Mouse (Mus musculus): ENCODE results near the gene Becn1. TPM values are rescaled to one million over a fixed set of nuclear protein-coding genes. Genes with fewer than 3 reads are reported as not detected.

Gene Becn1
- total and polyA plus RNA-seq, 2 experiments from 2014 or later, result 95.3 to 145 TPM

DNA sequence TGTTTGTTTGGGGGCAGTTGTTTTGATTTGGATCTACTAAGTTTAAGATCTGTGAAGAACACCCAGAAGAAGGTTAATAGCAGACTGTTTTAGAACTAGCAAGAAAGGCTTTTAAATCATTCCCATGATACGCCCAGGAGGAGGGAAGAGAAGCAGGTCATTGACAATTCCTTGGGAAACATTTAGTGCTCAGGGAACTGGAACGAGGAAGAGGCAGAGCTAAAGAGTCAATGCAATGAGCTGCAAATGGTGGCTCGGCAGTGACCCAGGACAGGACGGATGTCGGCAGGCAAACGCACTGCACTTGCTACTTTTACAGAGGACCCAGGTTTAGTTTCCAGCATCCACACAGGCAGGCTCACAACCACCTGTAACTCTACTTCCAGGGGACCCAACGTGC is 21.2 kb downstream of the Becn1 start:
- Histone ChIP-seq H3K4me1 (ENCODE audit: insufficient read depth, low read length) (peaks cover 18% of the 10 kb centered on the region), H3K9ac (replicated peaks; ENCODE audit: low read length) (no peak overlapping the region), H3K4me2 (ENCODE audit: low read depth, low read length) (no peak overlapping the region), H3K27ac (no peak overlapping the region), H3K27me3 (ENCODE audit: insufficient read depth, low read length) (no peaks in the 10 kb centered on the region), H3K9me3 (ENCODE audit: low read length) (no peaks in the 10 kb centered on the region), H3K4me3 (ENCODE audit: low read length) (no peak overlapping the region), H3K36me3 (ENCODE audit: insufficient read depth, low read length) (no peaks in the 10 kb centered on the region)
- ATAC-seq (no peak), DNase-seq (ENCODE audit: low spot score) (no peak)
- no peak for TF ChIP-seq CTCF (IDR thresholded peaks at IDR 0.05; ENCODE audit: low read depth)
- WGBS, result 42% methylated on average over 7 of the region's 7 CpGs

GRCm38 (mm10) chr11:101279193-101279569 is 22.9 kb downstream of the Becn1 start:
- no peak for TF ChIP-seq CTCF (IDR thresholded peaks at IDR 0.05; ENCODE audit: low read depth)

DNA sequence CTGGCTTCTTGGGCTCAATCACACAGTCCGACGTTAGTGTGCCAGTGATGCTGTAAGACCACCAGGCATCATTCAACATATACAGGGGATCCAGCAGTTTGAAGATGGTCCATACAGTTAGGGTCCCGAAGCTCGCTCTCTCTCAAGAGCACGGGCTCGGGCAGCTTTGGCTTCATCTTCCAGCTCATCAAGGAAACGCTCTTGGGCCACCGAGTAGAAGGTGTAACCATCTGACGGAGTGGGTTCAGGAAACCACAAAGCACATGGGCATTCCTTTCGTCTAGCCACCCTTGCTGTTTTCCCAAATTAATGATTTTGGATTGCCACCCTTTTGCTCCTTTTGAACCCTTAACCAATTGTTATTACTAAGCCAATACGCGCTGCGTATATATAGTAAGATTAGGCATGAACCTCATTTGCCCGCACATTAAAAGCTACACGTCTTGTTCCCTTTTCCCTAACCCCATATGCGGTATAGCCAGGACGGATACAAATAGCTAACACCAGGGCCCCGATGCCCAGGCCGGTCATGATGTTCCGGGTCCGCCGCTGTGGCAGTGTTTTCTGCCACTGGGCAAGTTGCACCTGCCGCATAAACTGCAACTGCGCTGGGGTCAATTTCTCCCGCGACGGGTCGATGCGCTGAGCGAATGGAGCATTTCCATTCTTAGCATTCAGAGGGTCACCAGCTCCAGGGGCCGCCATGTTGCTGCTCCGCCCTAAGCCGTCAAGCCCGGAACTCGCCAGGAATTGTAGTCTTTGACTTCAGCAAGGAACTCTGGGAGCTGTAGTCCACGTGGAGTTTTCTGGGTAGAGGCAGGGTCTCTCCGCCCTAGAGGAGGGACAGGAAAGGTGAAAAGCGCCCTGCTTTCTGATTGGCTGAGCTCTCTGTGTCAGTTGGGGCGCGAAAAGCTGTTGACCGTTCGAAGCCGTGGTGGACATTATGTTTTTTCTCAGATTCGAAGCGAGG is 23.6 kb downstream of the Becn1 start, which contains the start of the genes Cntd1 and Coa3:
Cntd1 (plus strand) TSS at position 790 of the 970 bp plus-strand sequence.
Coa3 (minus strand) TSS at position 892 of the 970 bp plus-strand sequence.
- H3K9me3 ChIP-seq (ENCODE audit: low read length), result no peaks in the 10 kb centered on the region
- peak within 1 kb of the TSS; percentile 77 for H3K9ac ChIP-seq (replicated peaks; ENCODE audit: low read length)
- H3K4me2 ChIP-seq (ENCODE audit: low read depth, low read length), result peak within 1 kb of the TSS; percentile 69
- peak within 1 kb of the TSS; percentile 65 for H3K4me3 ChIP-seq (ENCODE audit: low read length)
- TF ChIP-seq CTCF (IDR thresholded peaks at IDR 0.05; ENCODE audit: low read depth), result peak; percentile 46
- peaks cover 18% of the 10 kb centered on the region for H3K4me1 ChIP-seq (ENCODE audit: insufficient read depth, low read length)
- no peaks in the 10 kb centered on the region for H3K27me3 ChIP-seq (ENCODE audit: insufficient read depth, low read length)
- H3K27ac ChIP-seq, result peak within 1 kb of the TSS; percentile 71; the same call in 1 of the 2 replicates
- DNase-seq (ENCODE audit: low spot score) (peak; percentile 96), ATAC-seq (peak; percentile 97)
- no peaks in the 10 kb centered on the region for H3K36me3 ChIP-seq (ENCODE audit: insufficient read depth, low read length)
- 11% methylated on average over 45 of the region's 45 CpGs for WGBS

More at GRCm38 (mm10) chr11:101279193-101279569, 22.9 kb downstream of the Becn1 start:
- Histone ChIP-seq H3K4me2 (ENCODE audit: low read depth, low read length) (peak overlapping the region; percentile 69), H3K27me3 (ENCODE audit: insufficient read depth, low read length) (no peaks in the 10 kb centered on the region), H3K36me3 (ENCODE audit: insufficient read depth, low read length) (no peaks in the 10 kb centered on the region), H3K4me3 (ENCODE audit: low read length) (peak overlapping the region; percentile 65), H3K9me3 (ENCODE audit: low read length) (no peaks in the 10 kb centered on the region), H3K27ac (no peak overlapping the region), H3K4me1 (ENCODE audit: insufficient read depth, low read length) (peaks cover 18% of the 10 kb centered on the region), H3K9ac (replicated peaks; ENCODE audit: low read length) (no peak overlapping the region)
- 61% methylated on average over 14 of the region's 14 CpGs for WGBS
- ATAC-seq (peak; percentile 16; the same call in 1 of the 2 replicates), DNase-seq (ENCODE audit: low spot score) (no peak)

- peak overlapping the region; percentile 69 for H3K4me2 ChIP-seq (ENCODE audit: low read depth, low read length)
- DNase-seq (ENCODE audit: low spot score) (no peak), ATAC-seq (no peak)
- H3K4me3 ChIP-seq (ENCODE audit: low read length), result peak overlapping the region; percentile 65
- H3K27me3 ChIP-seq (ENCODE audit: insufficient read depth, low read length), result no peaks in the 10 kb centered on the region
- WGBS, result 67% methylated on average over 12 of the region's 12 CpGs
- H3K4me1 ChIP-seq (ENCODE audit: insufficient read depth, low read length), result peaks cover 18% of the 10 kb centered on the region
- H3K27ac ChIP-seq, result no peak overlapping the region
- H3K36me3 ChIP-seq (ENCODE audit: insufficient read depth, low read length), result no peaks in the 10 kb centered on the region
- peak overlapping the region; percentile 77 for H3K9ac ChIP-seq (replicated peaks; ENCODE audit: low read length)
- H3K9me3 ChIP-seq (ENCODE audit: low read length), result no peaks in the 10 kb centered on the region
- no peak for TF ChIP-seq CTCF (IDR thresholded peaks at IDR 0.05; ENCODE audit: low read depth)
Measured at GRCm38 (mm10) chr11:101277381-101278222, 24.5 kb downstream of the Becn1 start.

DNA sequence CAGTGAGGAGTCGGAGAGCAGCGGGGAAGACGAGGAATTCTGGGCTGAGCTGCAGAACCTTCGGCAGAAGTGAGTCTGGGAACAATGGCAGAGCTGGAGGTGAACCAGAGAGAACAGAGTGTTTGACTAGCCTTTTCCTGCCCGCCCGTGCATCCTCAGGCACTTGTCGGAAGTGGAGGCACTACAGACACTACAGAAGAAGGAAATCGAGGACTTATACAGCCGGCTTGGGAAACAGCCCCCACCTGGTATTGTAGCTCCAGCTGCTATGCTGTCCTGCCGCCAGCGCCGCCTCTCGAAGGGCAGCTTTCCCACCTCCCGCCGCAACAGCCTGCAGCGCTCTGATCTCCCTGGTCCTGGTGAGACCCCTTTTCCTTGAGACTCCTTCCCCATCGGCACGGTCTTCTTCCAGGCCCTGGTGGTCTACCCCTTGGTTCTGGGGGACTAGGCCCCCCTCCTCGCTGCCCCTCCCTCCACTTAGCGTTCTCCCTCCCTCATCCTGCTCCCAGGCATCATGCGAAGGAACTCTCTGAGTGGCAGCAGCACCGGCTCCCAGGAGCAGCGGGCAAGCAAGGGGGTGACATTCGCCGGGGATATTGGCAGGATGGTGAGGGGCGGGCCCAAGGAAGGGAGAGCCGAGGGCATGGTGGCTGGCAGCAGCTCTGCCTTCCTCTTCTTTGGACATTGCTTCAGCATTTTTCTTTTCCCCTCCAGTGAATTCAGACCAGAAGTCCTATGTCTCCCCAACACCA is 25.6 kb downstream of the Becn1 start:
- Histone ChIP-seq H3K27ac (no peak overlapping the region), H3K4me1 (ENCODE audit: insufficient read depth, low read length) (peaks cover 18% of the 10 kb centered on the region), H3K9me3 (ENCODE audit: low read length) (no peaks in the 10 kb centered on the region), H3K4me2 (ENCODE audit: low read depth, low read length) (peak overlapping the region; percentile 8), H3K9ac (replicated peaks; ENCODE audit: low read length) (no peak overlapping the region; the same call in 1 of the 2 replicates), H3K36me3 (ENCODE audit: insufficient read depth, low read length) (no peaks in the 10 kb centered on the region), H3K27me3 (ENCODE audit: insufficient read depth, low read length) (no peaks in the 10 kb centered on the region), H3K4me3 (ENCODE audit: low read length) (no peak overlapping the region)
- ATAC-seq (no peak), DNase-seq (ENCODE audit: low spot score) (no peak)
- TF ChIP-seq CTCF (IDR thresholded peaks at IDR 0.05; ENCODE audit: low read depth), result no peak
- 27% methylated on average over 27 of the region's 27 CpGs for WGBS

GRCm38 (mm10) chr11:101275309-101275708 is 26.8 kb downstream of the Becn1 start:
- Histone ChIP-seq H3K4me1 (ENCODE audit: insufficient read depth, low read length) (peaks cover 18% of the 10 kb centered on the region), H3K4me2 (ENCODE audit: low read depth, low read length) (no peak overlapping the region), H3K4me3 (ENCODE audit: low read length) (no peak overlapping the region), H3K27ac (no peak overlapping the region), H3K9me3 (ENCODE audit: low read length) (no peaks in the 10 kb centered on the region), H3K36me3 (ENCODE audit: insufficient read depth, low read length) (no peaks in the 10 kb centered on the region), H3K27me3 (ENCODE audit: insufficient read depth, low read length) (no peaks in the 10 kb centered on the region), H3K9ac (replicated peaks; ENCODE audit: low read length) (no peak overlapping the region)
- no peak for DNase-seq (ENCODE audit: low spot score)
- no peak for ATAC-seq
- 66% methylated on average over 4 of the region's 4 CpGs for WGBS
- no peak for TF ChIP-seq CTCF (IDR thresholded peaks at IDR 0.05; ENCODE audit: low read depth)
